ENCODE assay signal across 7 mouse cellular contexts in genomic region chr11:101657886-101658750, GRCm38 (mm10). TPM values are rescaled to one million over a fixed set of nuclear protein-coding genes. Genes with fewer than 3 reads are reported as not detected.
DNase-seq lines count a peak whose midpoint lies in the region; ATAC-seq and TF ChIP-seq lines count a peak whose summit lies in the region.
"Not testable (repeated sequence)": the region's sequence is repeated elsewhere in the genome, so short reads cannot be mapped to it uniquely, and the experiment has no call there.

No protein-coding gene starts in this region.

- not testable (repeated sequence) for TF ChIP-seq CTCF in spleen, adult 2 months (IDR thresholded peaks at IDR 0.05; ENCODE audit: extremely low read depth, insufficient read depth, insufficient read length, insufficient replicate concordance)

- not testable (repeated sequence) for H3K27me3 ChIP-seq in embryonic facial prominence, embryonic 12.5 days; limb, embryonic 12.5 days; midbrain, embryonic 15.5 days (replicated peaks); spleen, adult 2 months (ENCODE audit: control insufficient read depth, insufficient read depth, low read length)

- under 1% methylated on average over 38 of the region's 40 CpGs for WGBS in embryonic facial prominence, embryonic 12.5 days
- WGBS in limb, embryonic 12.5 days, result under 1% methylated on average over 38 of the region's 40 CpGs
- WGBS in midbrain, embryonic 15.5 days, result under 1% methylated on average over 38 of the region's 40 CpGs
- WGBS in spleen, adult 2 months, result under 1% methylated on average over 38 of the region's 40 CpGs

- DNase-seq in adrenal gland, postnatal 25 days, result peak; percentile 80
- DNase-seq in heart, adult 11 months, result peak; percentile 97
- DNase-seq in kidney, adult 18-20 months, result peak; percentile 92
- DNase-seq in spleen, adult 2 months (ENCODE audit: low read depth in 1 of 2, low spot score in 2 of 2), result peak; percentile 68 to 83

- not testable (repeated sequence) for H3K36me3 ChIP-seq in embryonic facial prominence, embryonic 12.5 days; limb, embryonic 12.5 days; midbrain, embryonic 15.5 days (replicated peaks); spleen, adult 2 months (ENCODE audit: control insufficient read depth, insufficient read depth, low read length)

- peak overlapping the region; percentile 91 for H3K27ac ChIP-seq in embryonic facial prominence, embryonic 12.5 days
- peak overlapping the region; percentile 96 for H3K27ac ChIP-seq in limb, embryonic 12.5 days
- peak overlapping the region; percentile 96 for H3K27ac ChIP-seq in midbrain, embryonic 15.5 days
- peak overlapping the region; percentile 96 for H3K27ac ChIP-seq in spleen, adult 2 months (ENCODE audit: insufficient read depth, low read length)

- H3K4me3 ChIP-seq in embryonic facial prominence, embryonic 12.5 days, result peak overlapping the region; percentile 5
- H3K4me3 ChIP-seq in limb, embryonic 12.5 days (replicated peaks), result peak overlapping the region; percentile 24
- peak overlapping the region; percentile 32 for H3K4me3 ChIP-seq in midbrain, embryonic 15.5 days
- H3K4me3 ChIP-seq in spleen, adult 2 months (ENCODE audit: extremely low read depth, insufficient read depth, insufficient read length), result peak overlapping the region; percentile 56

- H3K9me3 ChIP-seq in embryonic facial prominence, embryonic 12.5 days; limb, embryonic 12.5 days; midbrain, embryonic 15.5 days: not testable (repeated sequence)

- ATAC-seq in embryonic facial prominence, embryonic 12.5 days (ENCODE audit: insufficient number of reproducible peaks, insufficient read depth, low FRiP score, low TSS enrichment), result peak; percentile 94
- ATAC-seq in limb, embryonic 12.5 days (ENCODE audit: insufficient number of reproducible peaks, insufficient read depth, low FRiP score, low TSS enrichment, low read depth), result peak; percentile 93
- peak; percentile 93 for ATAC-seq in midbrain, embryonic 15.5 days (replicated peaks)

- H3K4me1 ChIP-seq in embryonic facial prominence, embryonic 12.5 days; limb, embryonic 12.5 days (replicated peaks); midbrain, embryonic 15.5 days; spleen, adult 2 months (ENCODE audit: control insufficient read depth, insufficient read depth, insufficient read length): not testable (repeated sequence)

- peak overlapping the region; percentile 42; the same call in 1 of the 2 replicates for H3K9ac ChIP-seq in embryonic facial prominence, embryonic 12.5 days
- peak overlapping the region; percentile 54 for H3K9ac ChIP-seq in limb, embryonic 12.5 days (replicated peaks)
- H3K9ac ChIP-seq in midbrain, embryonic 15.5 days, result peak overlapping the region; percentile 65

- H3K4me2 ChIP-seq in embryonic facial prominence, embryonic 12.5 days (replicated peaks), result peak overlapping the region; percentile 39
- H3K4me2 ChIP-seq in limb, embryonic 12.5 days, result peak overlapping the region; percentile 44
- peak overlapping the region; percentile 45 for H3K4me2 ChIP-seq in midbrain, embryonic 15.5 days

- peak; percentile 87 for TF ChIP-seq POLR2A in spleen, adult 2 months (IDR thresholded peaks at IDR 0.05; ENCODE audit: low read depth, low read length)

RNA-seq across cellular contexts. Expression of gene Arl4d, which starts 7.2 kb away (rescaled TPM):
- total RNA-seq in adrenal gland, postnatal 25 days (2021), result 5.9 and 8.9 TPM in 2 replicates
- polyA plus RNA-seq in embryonic facial prominence, embryonic 12.5 days (2016; fragmentation: Nextera tagmentation; extraction: Ambion mirVana), result 3.9 and 5.2 TPM in 2 replicates
- 1.7 and 2.5 TPM in 2 replicates for polyA plus RNA-seq in limb, embryonic 12.5 days (2016; fragmentation: Nextera tagmentation; extraction: Ambion mirVana)
- 5.0 and 7.8 TPM in 2 replicates for polyA plus RNA-seq in midbrain, embryonic 15.5 days (2015; fragmentation: Nextera tagmentation; extraction: Ambion mirVana)
- polyA plus RNA-seq in spleen, adult 2 months (2012; rRNA removed), result 9.1 and 11.5 TPM in 2 replicates

RNA-seq across cellular contexts. Expression of gene Rdm1, which starts 31.1 kb away (rescaled TPM):
- total RNA-seq in adrenal gland, postnatal 25 days (2021), result 29.9 and 37.3 TPM in 2 replicates
- 44.1 and 51.1 TPM in 2 replicates for polyA plus RNA-seq in embryonic facial prominence, embryonic 12.5 days (2016; fragmentation: Nextera tagmentation; extraction: Ambion mirVana)
- 37.0 and 37.8 TPM in 2 replicates for polyA plus RNA-seq in limb, embryonic 12.5 days (2016; fragmentation: Nextera tagmentation; extraction: Ambion mirVana)
- polyA plus RNA-seq in midbrain, embryonic 15.5 days (2015; fragmentation: Nextera tagmentation; extraction: Ambion mirVana), result 11.1 and 13.2 TPM in 2 replicates
- 17.6 and 18.8 TPM in 2 replicates for polyA plus RNA-seq in spleen, adult 2 months (2012; rRNA removed)

RNA-seq across cellular contexts. Expression of gene Gm11634, which starts 59.1 kb away (rescaled TPM):
- total RNA-seq in adrenal gland, postnatal 25 days (2021), result not detected in 2 replicates
- not detected in 2 replicates for polyA plus RNA-seq in embryonic facial prominence, embryonic 12.5 days (2016; fragmentation: Nextera tagmentation; extraction: Ambion mirVana)
- polyA plus RNA-seq in limb, embryonic 12.5 days (2016; fragmentation: Nextera tagmentation; extraction: Ambion mirVana), result not detected in 2 replicates
- not detected in 2 replicates for polyA plus RNA-seq in midbrain, embryonic 15.5 days (2015; fragmentation: Nextera tagmentation; extraction: Ambion mirVana)
- polyA plus RNA-seq in spleen, adult 2 months (2012; rRNA removed), result not detected in 2 replicates

Comparison
In these comparisons a context has a peak if more than half of its experiments do, and no peak if none do; other contexts are left out.
1. Peak in every context shown above with its lines: DNase-seq, ATAC-seq, H3K4me3 ChIP-seq and H3K27ac ChIP-seq.
2. H3K4me3 ChIP-seq: peak in every context shown above with its lines; median percentile 56 in spleen, adult 2 months; 32 in midbrain, embryonic 15.5 days; 24 in limb, embryonic 12.5 days; 5 in embryonic facial prominence, embryonic 12.5 days.